Mouse (Mus musculus) left cerebral cortex, adult 9 months (tissue): Measurements from ENCODE around the gene Olfr694.
"Not testable (repeated sequence)": the region's sequence is repeated elsewhere in the genome, so short reads cannot be mapped to it uniquely, and the experiment has no call there.

ENCODE experiments used
- DNase-seq, 2 experiments: peaks; one replicate each; pipeline ENCODE4 v3.0.0; 2022; ENCODE audit warnings: low spot score in 2 of 2

The Olfr694 gene

GRCm38 (mm10) chr7:106691714-106692113, at the start of gene Olfr694:
TSS of gene Olfr694 (minus strand) at chr7:106691814.
- no peak for DNase-seq

- DNase-seq = no peak
These were observed 45.4 kb upstream of the Olfr694 start for GRCm38 (mm10) chr7:106737028-106737427.

GRCm38 (mm10) chr7:106733717-106734116, 42.1 kb upstream of the Olfr694 start:
- DNase-seq = no peak

GRCm38 (mm10) chr7:106725654-106726053, 34.0 kb upstream of the Olfr694 start:
- not testable (repeated sequence) for DNase-seq

GRCm38 (mm10) chr7:106716296-106716695, 24.7 kb upstream of the Olfr694 start, which contains the start of gene Olfr695:
TSS of gene Olfr695 (minus strand) at chr7:106716396.
- no peak for DNase-seq

GRCm38 (mm10) chr7:106711463-106711862, 19.8 kb upstream of the Olfr694 start:
- DNase-seq = no peak

GRCm38 (mm10) chr7:106707705-106708104, 16.1 kb upstream of the Olfr694 start:
- not testable (repeated sequence) for DNase-seq

- no peak for DNase-seq
These were observed 5.3 kb upstream of the Olfr694 start for GRCm38 (mm10) chr7:106696891-106697290.

GRCm38 (mm10) chr7:106692976-106693375, 1.4 kb upstream of the Olfr694 start:
- DNase-seq = no peak

- DNase-seq = no peak
These were observed 6.2 kb downstream of the Olfr694 start for GRCm38 (mm10) chr7:106685382-106685781.

- no peak for DNase-seq
These were observed 11.1 kb downstream of the Olfr694 start, which contains the start of gene Olfr693 for GRCm38 (mm10) chr7:106680484-106680883. TSS of gene Olfr693 (minus strand) at chr7:106680584.

- no peak for DNase-seq
These were observed 39.3 kb downstream of the Olfr694 start for GRCm38 (mm10) chr7:106652344-106652652.

- no peak for DNase-seq
These were observed 39.9 kb downstream of the Olfr694 start for GRCm38 (mm10) chr7:106651555-106652343.

- DNase-seq = no peak
These were observed 41.8 kb downstream of the Olfr694 start for GRCm38 (mm10) chr7:106649774-106650173.

GRCm38 (mm10) chr7:106645261-106645660, 46.4 kb downstream of the Olfr694 start:
- no peak for DNase-seq

- no peak for DNase-seq
These were observed 47.3 kb downstream of the Olfr694 start for GRCm38 (mm10) chr7:106644222-106644870.

- no peak for DNase-seq
These were observed 50.8 kb downstream of the Olfr694 start for GRCm38 (mm10) chr7:106640839-106641238.

- DNase-seq = no peak
These were observed 56.1 kb downstream of the Olfr694 start for GRCm38 (mm10) chr7:106635560-106635959.
